Mouse (Mus musculus) mouse trophoblast stem cell (cell line): ENCODE results near the gene Cxcl1.
"Not testable (repeated sequence)": the region's sequence is repeated elsewhere in the genome, so short reads cannot be mapped to it uniquely, and the experiment has no call there.

ENCODE experiments used
- in situ Hi-C, 2 experiments: fragments of 300-500 bp; cut with MseI, MboI; formaldehyde crosslinking; loops; 2 replicates in 1 of 2; 3 replicates in 1 of 2; pipeline ENCODE4 v1.15.1; 2025

Cxcl1 gene

DNA sequence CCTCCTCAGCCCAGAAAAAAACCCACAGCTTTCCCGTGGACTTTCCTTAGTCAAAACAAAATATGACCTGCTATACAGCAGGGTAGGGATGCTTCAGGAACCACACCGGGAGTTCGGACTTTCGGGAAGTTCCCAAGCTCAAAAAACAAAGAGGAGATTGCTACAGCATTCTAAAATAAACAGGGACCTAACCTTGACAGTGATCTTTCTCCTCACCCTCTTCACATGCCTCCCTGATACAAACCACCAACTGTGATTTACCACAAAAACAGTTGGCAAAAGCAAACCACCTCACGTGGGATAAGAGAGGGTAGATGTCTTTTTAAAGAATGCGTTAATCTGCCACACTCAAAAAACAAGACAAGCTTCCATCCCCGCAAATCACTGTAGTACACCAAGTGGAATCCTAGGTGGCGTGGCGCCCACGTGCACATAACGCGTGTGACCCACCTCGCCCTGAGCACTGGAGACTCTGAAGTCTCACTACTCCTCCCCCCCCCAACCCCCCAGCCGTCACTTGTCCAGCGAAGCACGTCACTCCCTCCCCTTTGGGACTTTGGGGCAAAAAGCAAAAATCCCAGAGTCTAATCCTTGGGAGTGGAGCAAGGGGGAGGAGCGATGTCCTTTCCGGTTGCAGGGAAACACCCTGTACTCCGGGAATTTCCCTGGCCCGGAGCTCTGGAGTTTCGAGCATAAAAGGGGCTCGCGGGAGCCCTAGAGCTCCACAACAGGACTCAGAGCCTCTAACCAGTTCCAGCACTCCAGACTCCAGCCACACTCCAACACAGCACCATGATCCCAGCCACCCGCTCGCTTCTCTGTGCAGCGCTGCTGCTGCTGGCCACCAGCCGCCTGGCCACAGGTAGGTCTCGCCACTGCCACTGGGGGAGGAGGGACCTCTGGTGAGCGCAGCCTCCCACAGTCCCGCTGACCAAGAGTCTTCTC is at the start of gene Cxcl1:
Gene Cxcl1 (plus strand): TSS at position 723 of the 945 bp plus-strand sequence.
- in situ Hi-C loops: no loop called here

DNA sequence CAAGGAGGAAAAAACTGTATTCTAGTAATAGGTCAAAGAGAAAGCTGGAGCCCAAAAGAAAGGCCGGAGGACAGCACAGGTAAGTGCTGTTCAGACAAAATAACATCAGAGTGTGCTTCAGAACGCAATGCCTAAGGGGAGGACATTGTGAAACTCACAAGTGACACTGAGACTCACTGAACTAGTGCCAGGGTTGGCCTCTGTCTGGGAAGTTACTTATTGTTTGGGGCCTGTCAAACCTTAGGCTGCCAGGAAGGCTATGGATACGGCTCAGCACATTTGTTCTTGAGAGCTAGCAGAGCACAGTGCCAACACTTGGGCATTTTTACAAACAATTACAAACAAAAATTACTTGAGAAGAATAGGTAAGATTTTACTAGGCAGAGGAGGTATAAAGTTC is 47.1 kb upstream of the Cxcl1 start:
- in situ Hi-C loops: no loop called here

DNA sequence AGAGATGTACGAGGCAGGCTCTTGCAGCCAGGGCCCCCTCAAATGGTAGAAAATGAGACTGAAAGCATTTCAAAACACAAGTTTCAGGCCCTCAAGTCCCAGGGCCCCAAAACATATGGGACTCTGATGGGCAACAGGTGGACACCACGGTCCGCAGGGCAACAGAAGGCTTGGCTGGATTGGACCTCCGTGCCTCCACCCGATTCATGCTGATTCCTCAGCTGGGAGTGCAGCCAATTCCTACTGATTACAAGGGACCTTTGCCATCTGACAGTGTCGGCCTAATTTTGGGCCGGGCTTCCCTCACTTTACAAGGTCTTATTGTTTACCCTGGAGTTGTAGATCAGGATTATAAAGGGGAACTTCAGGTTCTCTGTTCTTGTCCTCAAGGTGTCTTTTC is 40.9 kb upstream of the Cxcl1 start:
- in situ Hi-C loops: not testable (repeated sequence)

DNA sequence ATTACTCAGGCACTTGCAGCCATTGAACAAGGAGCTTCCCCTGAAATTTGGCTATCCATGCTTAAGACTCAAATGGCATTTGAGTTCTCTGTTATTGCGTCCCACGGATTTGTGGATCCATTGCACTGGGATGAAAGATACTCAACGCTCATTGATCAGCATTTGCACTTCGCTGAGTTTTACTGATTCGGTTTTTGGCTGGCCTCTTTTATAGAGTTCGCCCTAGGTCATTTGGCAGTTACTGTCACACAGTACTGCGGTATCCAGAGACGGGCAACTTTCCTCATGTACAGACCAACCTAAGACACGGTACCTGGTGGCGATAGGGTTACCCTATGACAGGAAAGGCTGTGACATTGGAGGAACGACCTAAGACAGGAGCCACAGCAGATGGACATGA is 39.6 kb upstream of the Cxcl1 start:
- in situ Hi-C loops: not testable (repeated sequence)

DNA sequence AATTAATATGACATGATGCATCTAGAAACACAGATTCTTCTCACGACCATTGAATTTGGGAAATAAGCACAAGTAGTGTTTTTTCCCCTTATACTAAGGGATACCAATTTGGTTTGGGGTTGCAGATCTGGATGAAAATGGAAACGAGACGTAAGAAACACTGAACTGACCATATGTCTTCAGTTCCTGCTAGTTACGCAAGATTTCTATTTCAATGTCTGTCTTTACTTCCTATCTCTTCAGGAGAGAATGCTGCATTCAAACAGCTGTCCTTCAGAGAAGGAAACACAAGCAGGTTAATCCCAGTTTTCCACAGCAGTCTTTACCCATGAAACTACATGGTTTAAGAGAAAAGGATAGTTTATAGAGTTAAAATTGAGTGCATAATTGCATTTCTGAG is 37.8 kb upstream of the Cxcl1 start:
- in situ Hi-C loops: no loop called here

DNA sequence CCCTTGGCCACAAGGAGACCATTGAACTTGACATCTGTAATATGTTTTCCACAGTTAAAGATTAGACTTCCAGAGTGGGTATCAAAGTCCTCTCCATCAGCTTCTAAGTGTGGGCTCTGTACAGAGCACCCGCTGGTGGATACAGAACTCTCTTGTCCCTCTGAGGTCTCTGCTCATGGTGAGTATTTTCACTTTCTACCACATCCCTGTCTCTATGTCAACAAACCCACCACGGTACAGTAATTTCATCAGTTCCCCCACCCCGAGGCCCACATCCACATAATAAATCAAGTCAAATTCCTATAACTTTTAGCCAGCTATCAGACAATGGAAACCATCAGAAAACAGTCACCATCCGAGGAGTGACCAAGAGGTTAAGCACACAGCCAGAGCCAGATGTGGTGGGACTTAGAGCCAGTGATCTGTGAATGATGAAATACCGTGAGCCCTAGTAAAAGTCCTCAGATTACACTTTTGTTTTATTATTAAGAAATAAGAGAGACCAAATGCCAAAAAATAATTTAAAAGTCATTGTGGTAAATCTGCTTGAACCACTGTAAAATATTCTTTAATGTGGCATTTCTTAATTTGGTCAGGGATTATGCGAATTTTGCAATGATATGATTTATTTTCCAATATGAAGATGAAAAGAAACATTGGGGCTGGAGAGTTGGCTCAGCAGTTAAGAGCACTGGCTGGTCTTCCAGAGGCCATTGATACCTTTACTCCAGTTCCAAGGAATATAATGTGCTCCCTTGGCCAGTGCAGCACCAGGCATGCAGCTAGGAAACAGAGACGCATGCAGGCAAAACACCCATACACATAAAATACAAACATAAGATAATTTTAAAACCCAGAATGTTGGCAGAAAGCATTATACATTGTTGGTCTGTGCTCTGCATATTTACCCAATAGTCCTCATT is 35.5 kb upstream of the Cxcl1 start:
- in situ Hi-C loops: no loop called here

DNA sequence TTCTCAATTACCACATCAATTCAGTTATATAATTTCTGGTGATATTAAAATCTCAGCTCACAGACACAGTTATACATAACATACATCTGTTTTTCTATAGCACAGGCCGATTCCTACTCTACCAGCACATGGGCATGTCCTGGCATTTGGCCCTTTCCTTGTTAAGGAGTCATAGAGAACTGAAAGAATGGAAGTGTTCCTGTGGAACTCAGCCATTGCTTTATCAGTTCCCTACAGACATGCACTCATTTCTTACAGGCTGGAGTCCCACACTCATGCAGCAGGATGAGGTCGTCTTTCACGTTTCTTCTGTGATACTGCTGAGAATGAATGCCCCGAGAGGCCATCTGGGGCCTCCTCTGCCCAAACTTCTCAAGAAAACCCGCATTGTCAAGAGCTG is 33.6 kb upstream of the Cxcl1 start:
- in situ Hi-C loops: no loop called here

DNA sequence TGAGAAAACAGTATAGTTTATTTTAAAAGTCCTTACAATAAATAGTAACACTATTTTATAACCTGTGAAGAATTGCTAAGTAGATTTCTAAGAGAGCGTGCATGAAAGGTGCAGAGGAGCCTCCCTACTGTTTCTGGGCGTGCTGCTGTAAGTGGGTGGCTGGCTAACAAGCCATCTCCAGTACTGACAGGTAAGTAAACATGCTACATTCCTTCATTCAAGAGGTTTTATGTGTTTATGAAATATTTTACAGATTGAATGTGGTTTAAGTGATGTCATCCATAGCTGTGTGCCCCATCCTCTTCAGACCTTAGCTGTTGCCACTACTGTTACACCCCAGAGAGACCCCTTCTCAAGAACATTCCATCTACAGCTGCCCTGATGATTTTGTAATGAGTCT is 32.6 kb upstream of the Cxcl1 start:
- in situ Hi-C loops: no loop called here

DNA sequence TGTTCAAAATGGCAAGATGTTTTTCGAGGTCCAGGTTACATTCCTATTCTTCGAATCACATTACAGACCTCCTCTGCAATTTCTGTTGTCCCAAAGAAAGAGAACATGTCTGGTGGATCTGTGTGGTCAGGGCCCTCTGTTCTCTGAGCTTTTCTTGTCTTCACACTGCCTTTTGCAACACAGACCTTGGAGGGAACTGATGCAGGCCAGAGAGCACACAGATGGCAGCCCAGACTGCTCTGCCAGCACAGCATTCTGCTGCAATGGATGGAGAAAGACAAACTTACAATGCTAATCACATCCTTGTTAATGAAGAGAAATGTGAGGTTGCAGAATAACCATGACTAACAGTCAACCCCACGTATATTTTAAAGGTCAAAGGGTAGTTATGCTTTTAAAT is 32.0 kb upstream of the Cxcl1 start:
- in situ Hi-C loops: no loop called here

DNA sequence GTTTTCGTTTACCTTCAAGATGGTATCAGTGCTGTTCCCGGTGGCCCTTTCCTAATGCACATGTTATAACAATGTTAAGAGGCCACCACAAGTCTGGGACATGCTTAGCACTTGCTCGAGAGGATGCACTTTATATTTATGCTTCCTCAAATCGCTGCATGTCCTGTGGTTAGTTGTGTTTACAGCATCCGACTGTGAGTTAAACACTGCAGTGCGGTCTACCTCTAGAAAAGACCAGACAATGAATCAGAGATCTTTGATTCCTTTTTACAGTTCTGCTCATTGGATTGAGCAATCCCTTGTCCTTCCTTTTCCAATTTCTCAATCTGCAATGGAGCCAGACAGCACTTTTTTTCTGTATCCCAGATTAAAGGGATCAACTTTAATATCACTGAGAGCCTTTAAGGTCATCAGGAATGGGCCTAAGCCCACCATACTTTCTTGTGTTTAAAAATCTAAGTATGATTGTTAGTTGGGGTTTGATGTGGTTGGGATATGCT is 29.1 kb upstream of the Cxcl1 start:
- in situ Hi-C loops: no loop called here

DNA sequence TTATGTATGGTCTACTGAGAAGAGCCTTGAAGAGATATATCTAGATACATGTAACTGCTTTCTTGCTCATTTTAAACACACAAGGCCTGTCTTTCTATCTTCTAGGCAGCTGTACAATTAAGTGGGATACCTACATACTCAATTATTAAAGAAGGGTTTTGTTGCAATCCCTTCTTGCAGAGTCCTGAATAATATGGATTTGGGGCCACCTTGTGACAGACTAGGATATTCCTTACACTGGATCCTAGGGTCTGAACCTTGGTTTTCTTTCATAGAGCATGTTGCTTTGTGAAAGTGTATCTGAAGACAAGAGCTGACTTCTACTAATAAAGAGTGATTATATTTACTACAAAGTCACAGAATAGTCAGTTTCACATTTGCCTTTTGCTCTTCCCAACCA is 24.3 kb upstream of the Cxcl1 start:
- in situ Hi-C loops: no loop called here

DNA sequence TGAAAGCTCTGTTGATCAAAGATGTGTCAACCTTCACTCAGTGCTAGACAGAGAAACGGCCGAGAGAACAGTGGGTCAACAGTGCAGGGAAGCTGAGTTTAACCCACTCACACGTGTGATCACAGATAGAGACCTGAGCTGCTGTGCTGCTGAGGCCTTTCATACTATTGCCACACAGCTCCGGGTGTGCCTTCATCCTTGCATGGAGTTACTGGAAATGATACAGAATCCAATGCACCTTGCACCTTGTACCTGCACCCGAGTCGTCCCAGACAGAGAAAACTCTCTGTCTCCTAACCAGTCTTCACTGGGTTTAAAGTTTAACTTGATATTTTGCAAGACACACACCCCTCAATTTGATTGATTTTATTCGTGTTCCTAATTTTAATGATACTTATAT is 18.7 kb upstream of the Cxcl1 start:
- in situ Hi-C loops: no loop called here

DNA sequence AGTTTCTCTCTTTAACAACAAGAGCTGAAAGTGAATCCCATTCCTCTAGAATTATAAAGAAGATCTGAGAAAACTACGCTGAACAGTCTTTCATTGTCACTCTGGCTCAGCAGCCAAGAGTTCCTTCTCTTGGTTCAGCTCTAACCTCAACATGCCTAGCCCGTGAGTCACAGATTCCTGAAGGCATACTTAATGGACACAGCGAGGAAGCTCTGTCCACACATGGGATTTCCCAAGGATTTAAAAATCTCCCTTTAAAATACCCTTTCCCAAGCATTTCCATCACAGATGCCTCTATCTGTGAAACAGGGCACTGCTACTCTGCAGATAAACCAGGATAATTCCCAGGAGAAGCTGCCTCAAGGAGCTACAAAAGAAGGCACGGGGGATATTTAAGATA is 15.0 kb upstream of the Cxcl1 start:
- in situ Hi-C loops: no loop called here

DNA sequence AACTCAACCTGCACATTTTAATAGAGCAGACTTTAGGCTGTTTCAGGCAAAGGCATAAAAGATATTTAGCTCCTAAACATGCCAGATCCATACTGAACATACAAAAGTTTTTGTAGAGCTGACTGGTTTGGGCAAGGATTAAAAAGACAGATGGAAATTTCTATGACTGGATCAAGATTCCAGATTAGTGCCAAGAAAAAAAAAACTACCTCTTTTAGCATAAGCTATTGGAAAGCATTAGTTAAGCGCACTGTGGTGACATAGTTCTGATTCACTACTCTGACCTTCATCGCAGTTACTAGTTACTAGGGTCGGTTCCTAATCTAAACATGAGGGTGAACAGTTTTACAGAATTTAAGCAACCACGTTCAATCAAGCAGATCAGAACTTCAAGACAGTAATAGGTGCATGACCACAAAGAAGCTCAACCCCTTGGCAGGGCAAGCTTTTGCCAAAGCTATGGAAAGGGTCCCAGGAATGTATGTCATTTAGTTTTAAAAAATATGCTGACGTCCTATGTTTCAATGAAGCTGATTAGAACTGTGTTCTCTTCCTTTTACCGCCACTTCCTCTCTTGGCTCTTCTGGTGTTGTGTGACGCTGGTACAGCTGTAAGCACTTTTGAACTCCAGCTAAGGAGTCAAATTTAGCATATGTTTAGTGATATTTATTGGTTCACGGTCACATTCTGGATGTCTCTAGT is 14.4 kb upstream of the Cxcl1 start:
- in situ Hi-C loops: no loop called here

DNA sequence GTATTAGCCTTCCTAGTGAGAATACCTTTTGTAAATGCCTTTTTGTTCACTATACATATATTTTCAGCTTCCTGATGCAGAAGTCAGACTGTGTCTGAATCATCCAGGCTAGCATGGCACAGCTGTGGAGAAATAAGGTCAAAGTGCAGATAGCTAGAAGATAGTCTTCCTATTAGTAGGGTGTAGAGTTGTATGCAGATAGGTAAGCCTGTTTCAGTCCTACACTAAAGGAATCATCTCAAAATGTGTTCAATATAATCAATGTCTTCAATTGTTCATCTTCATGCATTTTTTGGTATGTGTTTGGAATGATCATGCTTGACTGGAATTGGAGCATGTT is 13.9 kb upstream of the Cxcl1 start:
- in situ Hi-C loops: no loop called here

DNA sequence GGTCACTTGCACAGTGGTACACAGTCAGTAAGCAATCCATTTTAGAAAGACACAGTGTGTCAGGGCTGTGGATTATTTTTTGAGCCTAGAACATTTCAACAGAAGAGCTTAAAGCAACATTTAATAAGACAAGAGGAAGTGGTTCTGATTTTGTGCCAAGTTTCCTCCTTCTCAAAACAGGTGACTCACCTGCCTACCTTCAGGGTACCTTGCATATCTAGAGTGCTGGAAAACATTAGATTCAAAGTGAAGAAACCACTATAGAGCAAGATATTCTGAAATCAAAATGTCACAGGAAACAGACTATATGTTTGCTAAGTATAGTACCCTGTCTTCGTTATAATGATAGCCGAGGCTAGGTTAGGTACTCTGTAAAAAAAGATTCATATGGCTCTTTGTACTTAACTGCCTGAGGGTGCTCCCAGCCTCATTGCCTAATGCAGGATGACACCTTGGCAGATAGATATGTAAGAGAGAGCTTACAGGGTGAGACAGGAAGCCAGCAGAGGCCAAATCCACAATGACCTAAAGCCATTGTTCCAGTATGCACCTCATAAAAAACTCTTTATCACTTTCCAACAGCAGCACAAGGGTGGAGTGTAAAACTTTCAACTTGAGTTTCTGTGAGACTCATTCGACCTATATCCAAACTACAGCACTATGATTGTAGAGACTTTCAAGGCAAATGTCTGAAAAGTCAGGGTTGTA is 11.6 kb upstream of the Cxcl1 start:
- in situ Hi-C loops: no loop called here

DNA sequence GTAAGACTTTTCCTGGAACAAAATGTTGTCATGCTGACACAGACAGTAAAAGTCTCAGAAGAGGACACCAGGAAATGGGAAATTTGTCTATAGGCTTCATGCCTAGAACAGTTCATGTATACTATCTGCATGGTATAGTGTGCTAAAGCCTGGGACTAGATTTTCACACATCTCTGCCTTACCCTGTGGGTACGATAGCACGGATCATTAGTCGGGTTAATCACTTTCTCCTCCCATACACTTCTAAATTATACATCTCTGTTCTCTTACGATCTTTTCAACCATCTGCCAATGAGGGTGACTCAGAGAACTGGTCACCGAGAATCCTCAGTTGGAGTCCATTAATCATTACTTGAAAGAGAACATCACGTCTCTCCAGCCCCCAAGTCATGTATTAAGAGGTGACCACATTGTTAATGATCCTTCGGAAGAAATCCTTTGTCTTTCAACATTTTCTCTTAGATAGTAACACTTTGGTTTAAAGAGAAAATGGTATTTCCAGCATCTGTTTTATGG is 10.6 kb upstream of the Cxcl1 start:
- in situ Hi-C loops: no loop called here

DNA sequence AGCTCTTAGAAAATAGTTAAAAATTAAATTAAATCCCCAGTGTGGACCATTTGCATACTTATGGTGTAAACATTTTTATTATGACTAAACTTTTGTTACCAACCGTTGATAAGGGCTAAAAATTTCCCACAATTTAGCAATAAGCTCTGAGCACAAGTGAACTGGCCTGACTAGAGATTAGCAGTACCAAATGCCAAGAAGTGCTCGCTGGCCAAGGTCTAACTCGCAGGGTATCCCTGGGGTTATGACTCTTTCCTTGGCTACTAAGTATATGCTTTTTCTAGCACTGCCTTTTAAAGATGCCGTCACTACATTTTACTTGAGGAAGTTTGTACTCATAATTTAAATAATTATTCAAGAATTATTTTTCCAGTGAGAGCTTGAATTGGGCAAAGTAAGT is 10.0 kb upstream of the Cxcl1 start:
- in situ Hi-C loops: no loop called here

DNA sequence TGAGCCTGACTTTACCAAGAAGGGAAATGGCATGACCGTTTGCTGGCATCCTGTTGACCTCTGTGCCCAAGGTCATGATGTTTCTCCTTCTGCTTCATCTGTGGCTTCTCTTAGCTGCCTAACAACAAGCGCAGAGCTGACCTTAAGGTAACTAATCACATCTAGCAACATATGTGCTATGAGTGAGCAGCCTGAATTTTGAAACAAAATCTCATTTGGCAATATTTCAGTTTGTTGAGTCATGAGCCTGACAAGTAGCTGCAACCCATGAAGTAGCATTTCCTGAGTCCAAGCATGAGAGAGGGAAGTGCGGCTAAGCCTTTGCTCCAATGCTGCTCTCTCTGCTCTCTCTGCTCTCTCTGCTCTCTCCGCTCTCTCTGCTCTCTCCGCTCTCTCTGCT is 9.4 kb upstream of the Cxcl1 start:
- in situ Hi-C loops: no loop called here

DNA sequence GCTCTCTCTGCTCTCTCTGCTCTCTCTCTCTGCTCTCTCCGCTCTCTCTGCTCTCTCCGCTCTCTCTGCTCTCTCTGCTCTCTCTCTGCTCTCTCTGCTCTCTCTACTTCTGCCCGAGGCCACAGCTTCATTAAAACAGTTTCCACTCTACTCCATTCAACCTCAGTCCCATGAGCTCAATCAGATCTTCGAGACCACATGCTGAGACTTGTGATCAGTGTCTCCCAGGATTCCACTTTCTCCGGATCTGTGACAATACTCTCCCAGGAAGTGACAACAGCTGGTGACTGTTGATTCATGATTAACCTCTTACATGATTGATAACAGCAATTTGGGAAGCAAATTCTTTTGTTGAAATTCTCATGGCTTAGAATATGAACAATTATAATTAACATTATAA is 8.9 kb upstream of the Cxcl1 start:
- in situ Hi-C loops: no loop called here

DNA sequence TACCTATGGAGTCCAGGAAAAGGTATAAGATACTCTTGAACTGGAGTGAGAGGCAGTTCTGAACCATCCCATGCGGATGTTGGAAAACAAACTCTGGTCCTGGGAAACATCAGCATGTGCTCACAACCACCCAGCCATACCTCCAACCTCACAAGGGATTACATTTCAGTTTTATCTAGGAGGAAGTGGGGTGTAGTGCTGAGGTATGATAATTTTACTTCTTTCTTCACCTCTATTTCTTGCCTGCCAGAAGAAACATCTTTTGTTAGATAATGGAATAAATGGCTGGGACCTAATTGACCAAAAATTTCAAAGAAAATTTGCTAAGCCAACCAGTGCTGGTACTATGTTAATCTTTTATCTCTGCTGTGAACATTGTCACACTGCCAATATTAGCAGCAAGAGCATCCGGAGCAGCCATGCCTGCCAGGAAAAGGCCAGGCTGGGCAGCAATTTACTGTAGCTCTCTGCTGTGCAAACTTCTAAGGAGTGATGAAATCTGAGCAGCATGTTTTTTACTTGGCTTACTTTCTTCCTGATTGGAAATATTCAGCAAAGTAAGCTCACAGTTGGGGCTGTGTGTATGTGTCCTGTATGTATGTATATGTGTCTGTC is 6.3 kb upstream of the Cxcl1 start:
- in situ Hi-C loops: no loop called here
